Mouse (Mus musculus) forebrain, embryonic 13.5 days (tissue): Measurements from ENCODE around the gene Etl4. TPM values are rescaled to one million over a fixed set of nuclear protein-coding genes. Genes with fewer than 3 reads are reported as not detected.
A peak's percentile ranks its signal among the peaks of the same experiment; 100 is the strongest.
"Not testable (repeated sequence)": the region's sequence is repeated elsewhere in the genome, so short reads cannot be mapped to it uniquely, and the experiment has no call there.

ENCODE experiments used
- ATAC-seq: fragments of 200-750 bp; cut with Nextera tagmentation; 2 replicates; pipeline ENCODE4 v1.8.0; 2017
- H3K27ac ChIP-seq: fragments of 300-500 bp; sonication (generic); 2 replicates; pipeline ENCODE4 v1.5.1; 2015; ENCODE audit warnings: inconsistent platforms, mild to moderate bottlenecking, moderate library complexity
- H3K27me3 ChIP-seq: fragments of 300-500 bp; sonication (generic); 2 replicates; pipeline ENCODE4 v1.6.1; 2015; ENCODE audit warnings: mild to moderate bottlenecking, inconsistent platforms
- H3K36me3 ChIP-seq: fragments of 300-500 bp; sonication (generic); 2 replicates; pipeline ENCODE4 v1.6.1; 2015; ENCODE audit warnings: mild to moderate bottlenecking, inconsistent platforms; ENCODE audit not compliant: poor library complexity, severe bottlenecking
- H3K4me1 ChIP-seq: fragments of 300-500 bp; sonication (generic); 2 replicates; pipeline ENCODE4 v1.6.1; 2015; ENCODE audit warnings: inconsistent platforms
- H3K4me2 ChIP-seq: fragments of 300-500 bp; sonication (generic); 2 replicates; pipeline ENCODE4 v1.6.1; 2015; ENCODE audit warnings: inconsistent platforms, mild to moderate bottlenecking, moderate library complexity
- H3K4me3 ChIP-seq: fragments of 300-500 bp; sonication (generic); 2 replicates; pipeline ENCODE4 v1.5.1; 2015; ENCODE audit warnings: mild to moderate bottlenecking, inconsistent platforms
- H3K9ac ChIP-seq: fragments of 300-500 bp; sonication (generic); 2 replicates; pipeline ENCODE4 v1.6.1; 2015; ENCODE audit warnings: mild to moderate bottlenecking, inconsistent platforms
- H3K9me3 ChIP-seq: fragments of 300-500 bp; sonication (generic); replicated peaks from 2 replicates; pipeline ENCODE4 v1.6.1; 2016; ENCODE audit warnings: inconsistent platforms
- WGBS: fragments of 180-500 bp; shearing (Covaris S2); methylation state at CpG from one replicate; pipeline ENCODE4 v1.1.7; 2015; 5-methylcytosine and 5-hydroxymethylcytosine counted together
- polyA plus RNA-seq: library from polyadenylated mRNA; unstranded; fragments of >200 nt; fragmentation: Nextera tagmentation; extraction: Ambion mirVana; gene quantifications from 2 replicates; pipeline ENCODE4 v1.2.1, GENCODE M21; 2015

Gene Etl4
- polyA plus RNA-seq, 1 experiment from 2014 or later: 24.6 TPM

- no peaks in the 10 kb centered on the region for H3K27me3 ChIP-seq
- 8% methylated on average over 12 of the region's 12 CpGs for WGBS
- H3K9ac ChIP-seq: peak overlapping the region; percentile 48
- H3K4me2 ChIP-seq: peak overlapping the region; percentile 59
- peak overlapping the region; percentile 34 for H3K4me3 ChIP-seq
- peak; percentile 30; the same call in 1 of the 2 replicates for ATAC-seq
- peaks cover 13% of the 10 kb centered on the region for H3K4me1 ChIP-seq
- no peaks in the 10 kb centered on the region for H3K36me3 ChIP-seq
- H3K9me3 ChIP-seq: no peaks in the 10 kb centered on the region
- H3K27ac ChIP-seq: no peak overlapping the region
These were observed 430.3 kb downstream of the Etl4 start for GRCm38 (mm10) chr2:20339919-20340318.

DNA sequence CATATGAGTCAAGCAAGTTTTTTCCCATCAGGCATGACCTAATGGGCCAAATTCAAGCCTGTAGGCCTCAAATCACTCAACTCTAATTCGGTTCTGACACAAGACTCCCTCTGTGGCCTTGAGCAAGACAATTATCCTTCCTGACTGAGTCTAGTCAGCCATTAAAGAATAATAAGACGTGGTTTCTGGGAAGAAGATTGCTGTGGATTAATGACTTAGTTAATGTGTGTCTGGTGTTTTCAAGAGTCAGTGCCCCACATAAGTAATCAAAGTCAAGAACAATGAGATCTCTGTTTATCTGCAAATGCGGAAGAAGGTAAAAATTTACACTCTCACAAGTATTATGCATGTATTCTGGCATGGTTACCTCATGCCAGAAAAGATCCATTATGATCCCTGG, 437.3 kb downstream of the Etl4 start:
- Histone ChIP-seq H3K36me3 (no peaks in the 10 kb centered on the region), H3K9me3 (no peaks in the 10 kb centered on the region), H3K9ac (no peak overlapping the region), H3K4me1 (no peaks in the 10 kb centered on the region), H3K27ac (no peak overlapping the region), H3K4me2 (no peak overlapping the region), H3K27me3 (no peaks in the 10 kb centered on the region), H3K4me3 (no peak overlapping the region)
- ATAC-seq: no peak
- 58% methylated on average over 3 of the region's 3 CpGs for WGBS

- Histone ChIP-seq H3K4me2 (no peak overlapping the region), H3K4me3 (no peak overlapping the region), H3K27ac (no peak overlapping the region), H3K27me3 (no peaks in the 10 kb centered on the region), H3K36me3 (no peaks in the 10 kb centered on the region), H3K9ac (no peak overlapping the region), H3K4me1 (no peaks in the 10 kb centered on the region), H3K9me3 (no peaks in the 10 kb centered on the region)
- WGBS: 88% methylated on average over 5 of the region's 5 CpGs
- ATAC-seq: no peak
These were observed 439.7 kb downstream of the Etl4 start for GRCm38 (mm10) chr2:20349268-20349667.

- Histone ChIP-seq H3K9ac (no peak overlapping the region), H3K9me3 (no peaks in the 10 kb centered on the region), H3K36me3 (no peaks in the 10 kb centered on the region), H3K27me3 (no peaks in the 10 kb centered on the region), H3K4me3 (no peak overlapping the region), H3K27ac (no peak overlapping the region), H3K4me1 (no peaks in the 10 kb centered on the region), H3K4me2 (no peak overlapping the region)
- ATAC-seq: no peak
These were observed 443.2 kb downstream of the Etl4 start for GRCm38 (mm10) chr2:20352796-20353195.

GRCm38 (mm10) chr2:20377026-20377425, 467.4 kb downstream of the Etl4 start:
- H3K4me3 ChIP-seq: no peak overlapping the region

DNA sequence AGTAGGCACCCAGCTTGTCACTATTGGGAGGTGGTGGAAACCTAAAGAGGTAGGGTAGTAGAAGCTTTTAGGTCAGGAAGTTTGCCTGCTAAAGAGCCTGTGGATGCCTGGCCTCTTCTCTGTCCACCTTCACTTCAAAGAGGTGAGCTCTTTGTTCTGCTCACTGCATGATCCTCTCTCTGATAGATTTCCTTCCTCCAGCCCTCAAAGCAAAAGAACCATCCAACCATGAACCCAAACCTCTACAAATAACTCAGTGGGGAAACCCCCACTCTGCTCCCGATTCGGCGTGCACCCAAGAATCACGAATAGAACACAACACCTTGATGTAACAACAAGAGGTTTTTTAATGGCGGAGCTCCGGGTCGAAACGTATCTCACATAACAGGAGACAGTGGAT, 471.3 kb downstream of the Etl4 start:
- ATAC-seq, H3K4me3 ChIP-seq, H3K4me2 ChIP-seq, H3K27me3 ChIP-seq, H3K36me3 ChIP-seq, H3K9me3 ChIP-seq, H3K27ac ChIP-seq, H3K4me1 ChIP-seq, H3K9ac ChIP-seq: not testable (repeated sequence)
- 68% methylated on average over 4 of the region's 8 CpGs for WGBS

More at GRCm38 (mm10) chr2:20377026-20377425, 467.4 kb downstream of the Etl4 start:
- no peak for ATAC-seq
- 86% methylated on average over 2 of the region's 2 CpGs for WGBS
- Histone ChIP-seq H3K4me2 (no peak overlapping the region), H3K27ac (no peak overlapping the region), H3K9me3 (no peaks in the 10 kb centered on the region), H3K4me1 (no peaks in the 10 kb centered on the region), H3K9ac (no peak overlapping the region), H3K27me3 (no peaks in the 10 kb centered on the region), H3K36me3 (no peaks in the 10 kb centered on the region)

GRCm38 (mm10) chr2:20394083-20394482, 484.5 kb downstream of the Etl4 start:
- H3K4me1 ChIP-seq: no peaks in the 10 kb centered on the region
- no peak for ATAC-seq

DNA sequence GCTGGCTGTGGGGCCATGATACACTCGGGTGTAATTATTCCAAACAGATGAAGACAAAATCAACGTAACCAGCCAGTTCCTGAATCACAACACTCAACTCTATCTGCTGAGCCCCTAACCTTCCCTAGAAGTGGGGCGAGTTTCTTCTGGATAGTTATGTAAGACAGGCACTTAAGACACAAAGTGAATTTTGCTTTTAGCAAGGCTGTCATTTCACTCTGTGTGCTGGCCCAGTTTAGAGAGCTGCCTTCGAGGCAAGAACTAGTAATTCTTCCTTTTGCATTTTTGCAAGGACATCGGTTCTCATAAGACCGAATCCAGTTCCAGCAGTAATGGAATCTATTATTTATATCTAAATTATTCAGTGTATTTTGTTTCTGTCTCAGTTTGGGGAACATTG, 487.4 kb downstream of the Etl4 start:
- Histone ChIP-seq H3K27ac (no peak overlapping the region), H3K9ac (no peak overlapping the region), H3K4me1 (no peaks in the 10 kb centered on the region), H3K9me3 (no peaks in the 10 kb centered on the region), H3K4me3 (no peak overlapping the region), H3K4me2 (no peak overlapping the region), H3K36me3 (no peaks in the 10 kb centered on the region), H3K27me3 (no peaks in the 10 kb centered on the region)
- 92% methylated on average over 6 of the region's 6 CpGs for whole genome bisulfite sequencing
- ATAC-seq: no peak

More at GRCm38 (mm10) chr2:20394083-20394482, 484.5 kb downstream of the Etl4 start:
- Histone ChIP-seq H3K4me3 (no peak overlapping the region), H3K4me2 (no peak overlapping the region), H3K27ac (no peak overlapping the region), H3K36me3 (no peaks in the 10 kb centered on the region), H3K9ac (no peak overlapping the region), H3K27me3 (no peaks in the 10 kb centered on the region), H3K9me3 (no peaks in the 10 kb centered on the region)

- Histone ChIP-seq H3K36me3 (no peaks in the 10 kb centered on the region), H3K9ac (no peak overlapping the region), H3K4me2 (no peak overlapping the region), H3K27me3 (no peaks in the 10 kb centered on the region), H3K27ac (no peak overlapping the region), H3K4me1 (no peaks in the 10 kb centered on the region), H3K9me3 (no peaks in the 10 kb centered on the region), H3K4me3 (no peak overlapping the region)
- WGBS: 63% methylated on average over 3 of the region's 3 CpGs
- ATAC-seq: no peak
These were observed 491.0 kb downstream of the Etl4 start for GRCm38 (mm10) chr2:20400556-20400955.

DNA sequence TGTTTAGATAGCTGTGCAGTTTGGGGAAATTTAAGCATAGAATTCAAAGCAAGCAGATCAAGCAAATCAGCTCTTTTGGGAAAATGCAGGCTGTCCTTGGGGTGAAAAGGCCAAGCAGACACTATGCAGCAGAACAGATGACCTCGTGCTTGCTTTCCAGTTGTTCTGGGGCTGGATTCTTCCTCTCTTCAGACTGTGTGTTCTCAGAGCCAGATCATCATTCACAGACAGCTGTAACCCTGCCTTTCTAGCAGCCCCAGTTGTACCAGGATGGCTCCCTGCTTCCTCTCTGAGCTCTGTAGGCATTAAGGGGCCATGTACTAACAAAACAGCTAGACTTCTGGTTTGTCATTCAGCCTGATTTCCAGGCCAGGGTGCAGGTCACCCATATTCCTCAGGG, 494.8 kb downstream of the Etl4 start:
- no peak for ATAC-seq
- Histone ChIP-seq H3K4me2 (no peak overlapping the region), H3K9me3 (no peaks in the 10 kb centered on the region), H3K4me1 (no peaks in the 10 kb centered on the region), H3K27me3 (no peaks in the 10 kb centered on the region), H3K4me3 (no peak overlapping the region), H3K9ac (no peak overlapping the region), H3K27ac (no peak overlapping the region), H3K36me3 (no peaks in the 10 kb centered on the region)
- 69% methylated on average over 1 of the region's 1 CpGs for WGBS

DNA sequence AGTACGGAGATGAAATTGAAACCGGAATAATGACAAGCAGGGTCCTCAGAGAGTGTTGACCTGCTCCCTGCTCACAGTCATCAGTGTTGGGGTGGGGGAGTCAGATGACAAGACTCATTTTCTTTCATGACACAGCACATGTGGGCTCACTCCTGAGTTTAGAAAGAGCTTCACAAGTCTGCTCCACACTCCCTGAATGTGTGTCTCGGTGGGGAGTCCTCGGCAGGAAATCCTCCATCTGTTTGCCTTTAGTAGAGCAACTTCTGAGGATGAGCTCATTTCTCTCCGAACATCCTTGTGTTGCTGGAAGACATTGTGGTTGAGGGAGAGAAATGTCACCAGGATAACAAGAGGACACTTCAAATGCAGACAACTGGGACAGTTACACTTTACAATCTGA, 497.5 kb downstream of the Etl4 start:
- Histone ChIP-seq H3K27me3 (no peaks in the 10 kb centered on the region), H3K27ac (no peak overlapping the region), H3K4me2 (no peak overlapping the region), H3K9ac (no peak overlapping the region), H3K36me3 (no peaks in the 10 kb centered on the region), H3K4me3 (no peak overlapping the region), H3K9me3 (no peaks in the 10 kb centered on the region), H3K4me1 (no peaks in the 10 kb centered on the region)
- 68% methylated on average over 5 of the region's 5 CpGs for WGBS
- ATAC-seq: no peak

GRCm38 (mm10) chr2:20414856-20415255, 505.3 kb downstream of the Etl4 start:
- Histone ChIP-seq H3K4me1 (peaks cover 14% of the 10 kb centered on the region), H3K27me3 (no peaks in the 10 kb centered on the region), H3K36me3 (no peaks in the 10 kb centered on the region), H3K4me2 (no peak overlapping the region), H3K9ac (no peak overlapping the region), H3K27ac (no peak overlapping the region), H3K9me3 (no peaks in the 10 kb centered on the region), H3K4me3 (no peak overlapping the region)
- no peak for ATAC-seq
- 86% methylated on average over 4 of the region's 4 CpGs for WGBS

DNA sequence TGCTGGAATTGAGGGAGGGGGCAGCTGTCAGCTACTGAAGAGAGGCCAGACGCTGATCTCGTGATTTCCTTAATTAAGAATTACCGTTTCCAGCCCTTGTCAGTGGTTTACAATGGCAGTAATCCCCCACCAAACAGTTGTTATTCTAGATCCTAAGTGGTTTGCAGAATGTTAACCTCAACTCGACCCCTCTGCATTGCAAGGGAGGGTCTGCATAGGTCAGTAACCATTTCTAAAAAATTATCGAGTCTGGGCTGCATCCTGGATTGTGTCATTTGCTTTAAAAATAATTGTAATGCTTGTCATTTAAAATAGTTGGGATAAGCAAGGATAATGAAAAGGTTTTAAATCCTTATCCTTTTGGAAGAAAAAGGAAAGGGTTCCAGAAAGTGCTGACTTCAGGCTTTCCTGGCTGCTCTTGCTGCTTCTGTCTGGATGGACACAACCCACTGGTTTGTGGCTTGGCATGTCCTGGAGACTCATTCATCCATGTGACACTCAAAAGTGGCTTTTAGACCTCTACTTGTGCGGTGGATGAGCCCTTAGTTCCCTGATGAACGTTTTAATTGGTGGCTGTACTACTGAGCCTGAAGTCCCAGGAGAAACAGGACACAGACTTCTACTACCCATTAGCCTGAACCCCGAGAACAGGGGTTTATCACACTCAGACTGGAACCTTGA, 507.5 kb downstream of the Etl4 start:
- Histone ChIP-seq H3K36me3 (no peaks in the 10 kb centered on the region), H3K4me2 (no peak overlapping the region), H3K9me3 (no peaks in the 10 kb centered on the region), H3K27me3 (no peaks in the 10 kb centered on the region), H3K4me1 (peaks cover 20% of the 10 kb centered on the region), H3K27ac (no peak overlapping the region), H3K4me3 (no peak overlapping the region), H3K9ac (no peak overlapping the region)
- 0 out of 2 replicates have a peak, but pooled peaks have one; percentile 43 for ATAC-seq
- WGBS: 11% methylated on average over 8 of the region's 8 CpGs
